Mouse (Mus musculus): Measurements from ENCODE around the gene Cul9. TPM values are rescaled to one million over a fixed set of nuclear protein-coding genes. Genes with fewer than 3 reads are reported as not detected.

Cul9 gene
- polyA plus RNA-seq, 1 experiment from 2014 or later, result 0.69 TPM

DNA sequence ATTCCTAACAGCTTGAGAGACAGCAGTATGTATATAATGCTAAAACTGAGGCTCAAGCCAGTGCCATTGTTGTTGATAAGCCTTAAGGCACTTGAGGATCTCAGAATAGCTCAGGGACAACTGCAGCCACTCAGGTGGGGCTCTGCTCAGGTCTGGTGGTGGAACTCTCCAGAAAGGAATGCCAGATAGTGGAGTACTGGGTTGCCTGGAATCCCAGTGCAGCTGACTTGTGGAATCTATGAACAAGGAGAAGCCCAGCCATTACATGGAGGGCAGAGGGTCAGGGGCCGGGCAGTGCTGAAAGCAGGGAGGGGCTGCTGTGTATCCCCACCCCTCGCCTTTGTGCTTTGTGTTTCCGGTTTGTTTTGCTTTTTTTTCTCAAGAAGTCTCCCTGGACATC, 87.7 kb downstream of the Cul9 start:
- H3K27me3 ChIP-seq (replicated peaks), result peaks cover 97% of the 10 kb centered on the region
- H3K4me2 ChIP-seq, result no peak overlapping the region
- no peak for ATAC-seq
- H3K9ac ChIP-seq, result no peak overlapping the region
- no peak overlapping the region for H3K27ac ChIP-seq
- H3K36me3 ChIP-seq, result no peaks in the 10 kb centered on the region
- 26% methylated on average over 3 of the region's 3 CpGs for WGBS (ENCODE audit: insufficient replicate concordance)
- no peak overlapping the region for H3K4me3 ChIP-seq
- no peaks in the 10 kb centered on the region for H3K9me3 ChIP-seq (replicated peaks)
- peaks cover 18% of the 10 kb centered on the region for H3K4me1 ChIP-seq

DNA sequence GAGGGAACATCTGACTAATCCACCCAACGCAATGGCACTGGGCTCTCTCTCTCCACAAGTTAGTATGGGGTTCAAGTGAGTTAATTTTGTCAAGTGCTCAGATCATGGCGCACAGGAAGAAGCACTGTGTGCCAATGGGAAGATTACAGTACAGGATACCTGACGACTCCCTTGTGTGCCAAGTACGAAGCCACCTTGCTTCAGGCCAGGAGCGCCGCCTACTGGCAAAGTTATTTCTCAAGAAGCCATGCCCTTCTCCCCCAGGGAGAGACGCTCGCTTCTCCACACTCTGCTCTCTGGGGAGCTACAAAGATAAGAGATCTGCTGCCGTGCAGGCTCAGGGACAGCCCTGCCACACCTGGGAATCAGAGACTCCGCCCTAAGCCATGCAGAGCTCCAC, 88.4 kb downstream of the Cul9 start:
- Histone ChIP-seq H3K4me3 (no peak overlapping the region), H3K36me3 (no peaks in the 10 kb centered on the region), H3K4me2 (no peak overlapping the region), H3K9ac (no peak overlapping the region), H3K4me1 (peaks cover 22% of the 10 kb centered on the region), H3K9me3 (replicated peaks) (no peaks in the 10 kb centered on the region), H3K27ac (no peak overlapping the region), H3K27me3 (replicated peaks) (peaks cover 98% of the 10 kb centered on the region)
- no peak for ATAC-seq
- 4% methylated on average over 10 of the region's 10 CpGs for WGBS (ENCODE audit: insufficient replicate concordance)

DNA sequence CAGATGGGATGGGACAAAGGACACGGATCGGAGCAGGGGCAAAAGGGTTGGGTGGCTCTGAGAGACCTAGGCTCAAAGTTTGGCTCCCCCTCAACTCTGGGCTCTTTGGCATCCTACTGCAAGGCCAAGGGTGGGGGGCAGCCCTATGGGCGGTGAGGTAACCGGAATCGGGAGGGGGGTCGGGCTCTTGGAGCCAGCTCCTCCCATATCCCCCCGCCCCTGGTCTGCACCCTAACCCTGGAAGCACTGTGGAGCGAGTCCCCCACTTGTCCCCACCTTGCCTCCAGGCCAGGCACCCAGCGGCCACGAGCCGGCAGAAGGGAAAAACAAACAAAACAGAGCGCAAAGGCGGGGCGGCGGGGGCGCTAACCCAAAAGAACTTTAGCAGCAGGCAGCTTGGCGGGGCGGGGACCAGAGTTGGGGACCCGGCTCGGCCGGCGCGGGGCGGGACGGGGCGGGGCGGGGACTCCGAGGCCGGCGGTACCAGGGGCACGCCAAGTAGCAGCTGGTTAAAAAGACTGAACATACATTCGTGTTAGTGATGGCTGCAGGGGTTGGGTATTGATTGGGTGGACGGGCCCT, 91.0 kb downstream of the Cul9 start:
- ATAC-seq, result no peak
- no peaks in the 10 kb centered on the region for H3K36me3 ChIP-seq
- peak overlapping the region; percentile 60 for H3K4me2 ChIP-seq
- no peak overlapping the region for H3K9ac ChIP-seq
- peaks cover 97% of the 10 kb centered on the region for H3K27me3 ChIP-seq (replicated peaks)
- H3K4me1 ChIP-seq, result peaks cover 17% of the 10 kb centered on the region
- peak overlapping the region; percentile 41 for H3K4me3 ChIP-seq
- no peak overlapping the region for H3K27ac ChIP-seq
- 2% methylated on average over 33 of the region's 33 CpGs for WGBS (ENCODE audit: insufficient replicate concordance)
- no peaks in the 10 kb centered on the region for H3K9me3 ChIP-seq (replicated peaks)

DNA sequence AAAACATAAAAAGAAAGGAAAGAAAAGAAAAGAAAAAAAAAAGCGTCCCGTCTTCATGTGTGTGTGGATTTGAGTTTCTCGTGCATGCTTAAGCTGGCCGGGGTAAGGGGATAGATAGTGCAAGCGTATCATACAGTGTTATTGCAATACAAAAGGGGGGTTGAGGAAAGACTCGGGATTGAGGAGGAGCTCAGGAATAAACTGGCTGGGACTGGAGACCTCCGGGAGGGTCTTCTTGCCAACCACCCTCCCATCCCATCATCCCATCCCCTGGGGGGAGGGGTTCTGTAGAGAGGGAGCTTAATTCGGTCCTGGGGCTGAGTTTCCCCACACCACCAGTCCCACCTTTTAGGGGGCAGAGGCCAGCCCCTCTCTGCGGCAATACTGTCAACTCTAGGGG, 91.6 kb downstream of the Cul9 start:
- Histone ChIP-seq H3K9ac (no peak overlapping the region), H3K36me3 (no peaks in the 10 kb centered on the region), H3K27me3 (replicated peaks) (peaks cover 92% of the 10 kb centered on the region), H3K27ac (no peak overlapping the region), H3K9me3 (replicated peaks) (no peaks in the 10 kb centered on the region), H3K4me1 (peaks cover 16% of the 10 kb centered on the region), H3K4me3 (peak overlapping the region; percentile 6), H3K4me2 (peak overlapping the region; percentile 60)
- no peak for ATAC-seq
- 5% methylated on average over 9 of the region's 9 CpGs for WGBS (ENCODE audit: insufficient replicate concordance)

DNA sequence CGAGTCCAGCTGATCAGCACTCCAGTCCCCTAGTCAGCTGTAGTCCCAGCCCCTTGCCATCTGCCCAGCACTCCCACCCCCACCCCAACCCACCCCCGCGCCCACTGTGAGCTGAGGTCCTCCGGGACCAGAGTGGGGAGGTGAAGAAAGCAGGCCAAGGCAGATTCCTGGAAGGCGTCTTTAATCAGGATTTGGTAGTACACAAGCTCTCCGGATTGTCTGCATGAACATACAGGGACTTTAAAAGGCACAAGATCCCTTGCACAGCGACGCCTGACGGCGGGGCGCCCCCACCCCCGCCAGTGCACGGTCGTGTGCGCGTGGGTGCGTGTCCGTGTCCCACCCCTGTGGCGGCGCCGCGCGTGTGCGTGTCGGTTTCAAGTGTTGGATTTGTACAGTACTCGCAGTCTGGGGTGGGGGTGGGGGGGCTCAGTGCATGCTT, 92.2 kb downstream of the Cul9 start:
- ATAC-seq, result no peak
- H3K4me3 ChIP-seq, result peak overlapping the region; percentile 27
- 5% methylated on average over 26 of the region's 26 CpGs for WGBS (ENCODE audit: insufficient replicate concordance)
- H3K4me1 ChIP-seq, result peaks cover 16% of the 10 kb centered on the region
- H3K4me2 ChIP-seq, result peak overlapping the region; percentile 60
- no peak overlapping the region for H3K9ac ChIP-seq
- peaks cover 87% of the 10 kb centered on the region for H3K27me3 ChIP-seq (replicated peaks)
- no peak overlapping the region for H3K27ac ChIP-seq
- H3K36me3 ChIP-seq, result no peaks in the 10 kb centered on the region
- H3K9me3 ChIP-seq (replicated peaks), result no peaks in the 10 kb centered on the region

DNA sequence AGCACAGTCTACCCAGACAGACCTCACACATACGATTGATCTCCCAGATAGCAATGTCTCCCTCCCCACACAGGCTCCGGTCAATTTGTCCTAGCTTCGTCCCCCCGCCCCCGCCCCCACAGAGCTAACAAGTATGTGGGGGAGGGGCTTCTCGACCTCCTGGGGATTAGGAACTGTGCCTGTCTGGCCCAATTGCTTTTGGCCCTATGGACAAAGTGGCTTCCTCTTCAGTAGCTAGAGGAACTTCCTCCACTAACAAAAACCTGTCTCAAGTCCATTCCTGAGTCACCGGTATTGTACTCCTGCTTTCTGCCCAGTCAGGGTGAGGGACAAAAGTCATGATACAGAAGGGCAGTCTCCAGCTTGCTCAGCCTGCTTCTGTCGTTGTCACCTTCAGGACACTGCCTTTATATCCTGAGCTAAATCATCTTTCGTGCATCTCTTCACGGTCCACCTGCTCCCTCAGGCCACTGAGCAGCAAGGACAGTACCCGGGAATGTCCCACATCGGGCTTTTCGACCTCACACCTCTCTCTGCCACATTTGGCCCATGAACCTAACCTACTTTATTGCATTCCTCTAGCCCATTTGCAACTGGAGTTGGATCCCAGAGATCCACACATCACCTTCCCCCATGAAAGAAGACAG, 92.8 kb downstream of the Cul9 start:
- no peak overlapping the region for H3K9ac ChIP-seq
- no peaks in the 10 kb centered on the region for H3K36me3 ChIP-seq
- 8% methylated on average over 13 of the region's 13 CpGs for WGBS (ENCODE audit: insufficient replicate concordance)
- ATAC-seq, result no peak
- H3K4me1 ChIP-seq, result peaks cover 16% of the 10 kb centered on the region
- no peak overlapping the region for H3K4me3 ChIP-seq
- H3K27me3 ChIP-seq (replicated peaks), result peaks cover 85% of the 10 kb centered on the region
- H3K27ac ChIP-seq, result no peak overlapping the region
- H3K4me2 ChIP-seq, result no peak overlapping the region; the same call in 1 of the 2 replicates
- no peaks in the 10 kb centered on the region for H3K9me3 ChIP-seq (replicated peaks)

DNA sequence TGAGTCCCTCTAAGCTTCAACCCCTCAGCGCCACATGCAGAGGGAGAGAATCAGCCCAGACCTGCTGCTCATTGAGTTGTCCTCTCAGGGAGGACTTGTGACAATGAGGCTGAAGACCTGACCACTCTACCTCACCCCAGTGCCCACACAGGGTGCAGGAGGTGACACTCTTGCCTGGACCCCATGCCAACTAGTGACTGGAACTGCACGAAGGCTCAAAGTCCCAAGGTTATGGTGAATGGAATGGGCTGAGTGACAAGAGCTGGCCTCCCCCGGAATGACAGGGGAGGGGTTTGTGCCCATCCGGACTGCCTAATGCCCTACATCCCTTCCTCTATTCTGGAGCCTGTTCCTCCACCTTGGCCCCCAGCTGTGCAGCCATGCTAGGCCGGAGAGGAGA, 93.5 kb downstream of the Cul9 start:
- Histone ChIP-seq H3K27me3 (replicated peaks) (peaks cover 78% of the 10 kb centered on the region), H3K4me1 (peaks cover 16% of the 10 kb centered on the region), H3K9ac (no peak overlapping the region), H3K27ac (no peak overlapping the region), H3K9me3 (replicated peaks) (no peaks in the 10 kb centered on the region), H3K36me3 (no peaks in the 10 kb centered on the region), H3K4me2 (no peak overlapping the region), H3K4me3 (no peak overlapping the region)
- WGBS (ENCODE audit: insufficient replicate concordance), result 31% methylated on average over 5 of the region's 5 CpGs
- no peak for ATAC-seq

Small RNAs within 50 kb of the gene (microRNA-seq; reads per million reads assigned to microRNA genes)
- not detected for gene Mir6976

Other genes with a start within 250 kb of the Cul9 start
- not detected in 2 replicates for gene Dlk2, start 249.0 kb downstream of the Cul9 start, polyA plus RNA-seq (2016; fragmentation: Nextera tagmentation; extraction: Ambion mirVana)
- 2.4 and 2.9 TPM in 2 replicates for gene Abcc10, start 218.0 kb downstream of the Cul9 start, polyA plus RNA-seq (2016; fragmentation: Nextera tagmentation; extraction: Ambion mirVana)
- 4.4 and 4.5 TPM in 2 replicates for gene Zfp318, start 162.7 kb downstream of the Cul9 start, polyA plus RNA-seq (2016; fragmentation: Nextera tagmentation; extraction: Ambion mirVana)
- gene Crip3, start 117.5 kb downstream of the Cul9 start, polyA plus RNA-seq (2016; fragmentation: Nextera tagmentation; extraction: Ambion mirVana), result 0.25 TPM in 1 of 2 replicates, not detected in the other
- gene Slc22a7, start 107.9 kb downstream of the Cul9 start, polyA plus RNA-seq (2016; fragmentation: Nextera tagmentation; extraction: Ambion mirVana), result not detected in 2 replicates
- gene Ttbk1, start 58.7 kb downstream of the Cul9 start, polyA plus RNA-seq (2016; fragmentation: Nextera tagmentation; extraction: Ambion mirVana), result 0.02 and 0.11 TPM in 2 replicates
- 38.5 and 39.3 TPM in 2 replicates for gene Dnph1, start 49.7 kb downstream of the Cul9 start, polyA plus RNA-seq (2016; fragmentation: Nextera tagmentation; extraction: Ambion mirVana)
- gene Srf, start 9.8 kb upstream of the Cul9 start, polyA plus RNA-seq (2016; fragmentation: Nextera tagmentation; extraction: Ambion mirVana), result 6.6 and 6.8 TPM in 2 replicates
- 16.8 and 17.7 TPM in 2 replicates for gene Ptk7, start 83.1 kb upstream of the Cul9 start, polyA plus RNA-seq (2016; fragmentation: Nextera tagmentation; extraction: Ambion mirVana)
- 6.3 and 6.6 TPM in 2 replicates for gene Klc4, start 99.6 kb upstream of the Cul9 start, polyA plus RNA-seq (2016; fragmentation: Nextera tagmentation; extraction: Ambion mirVana)
- 95.0 and 106 TPM in 2 replicates for gene Mrpl2, start 99.8 kb upstream of the Cul9 start, polyA plus RNA-seq (2016; fragmentation: Nextera tagmentation; extraction: Ambion mirVana)
- gene Cul7, start 103.9 kb upstream of the Cul9 start, polyA plus RNA-seq (2016; fragmentation: Nextera tagmentation; extraction: Ambion mirVana), result 16.9 and 18.3 TPM in 2 replicates
- gene Rrp36, start 128.0 kb upstream of the Cul9 start, polyA plus RNA-seq (2016; fragmentation: Nextera tagmentation; extraction: Ambion mirVana), result 37.0 and 37.3 TPM in 2 replicates
- gene Mea1, start 132.4 kb upstream of the Cul9 start, polyA plus RNA-seq (2016; fragmentation: Nextera tagmentation; extraction: Ambion mirVana), result 67.4 and 77.4 TPM in 2 replicates
- gene Klhdc3, start 134.5 kb upstream of the Cul9 start, polyA plus RNA-seq (2016; fragmentation: Nextera tagmentation; extraction: Ambion mirVana), result 83.4 and 85.0 TPM in 2 replicates
- gene Ppp2r5d, start 158.7 kb upstream of the Cul9 start, polyA plus RNA-seq (2016; fragmentation: Nextera tagmentation; extraction: Ambion mirVana), result 48.3 and 49.1 TPM in 2 replicates
- 20.7 and 21.1 TPM in 2 replicates for gene Pex6, start 165.1 kb upstream of the Cul9 start, polyA plus RNA-seq (2016; fragmentation: Nextera tagmentation; extraction: Ambion mirVana)
- gene Gnmt, start 182.8 kb upstream of the Cul9 start, polyA plus RNA-seq (2016; fragmentation: Nextera tagmentation; extraction: Ambion mirVana), result 5.8 and 6.7 TPM in 2 replicates
- 39.6 and 39.7 TPM in 2 replicates for gene Cnpy3, start 205.8 kb upstream of the Cul9 start, polyA plus RNA-seq (2016; fragmentation: Nextera tagmentation; extraction: Ambion mirVana)
- gene Ptcra, start 217.3 kb upstream of the Cul9 start, polyA plus RNA-seq (2016; fragmentation: Nextera tagmentation; extraction: Ambion mirVana), result 0.60 and 0.62 TPM in 2 replicates
- 55.2 and 56.5 TPM in 2 replicates for gene 2310039H08Rik, start 226.2 kb upstream of the Cul9 start, polyA plus RNA-seq (2016; fragmentation: Nextera tagmentation; extraction: Ambion mirVana)
- gene Rpl7l1, start 236.3 kb upstream of the Cul9 start, polyA plus RNA-seq (2016; fragmentation: Nextera tagmentation; extraction: Ambion mirVana), result 140 and 144 TPM in 2 replicates

All from liver, embryonic 12.5 days (tissue).